Mouse (Mus musculus) kidney, postnatal 0 days (tissue): ENCODE measurements around the gene Cadm1. TPM values are rescaled to one million over a fixed set of nuclear protein-coding genes. Genes with fewer than 3 reads are reported as not detected.

Experiments used
- ATAC-seq: fragments of 200-750 bp; cut with Nextera tagmentation; replicated peaks from 2 replicates; pipeline ENCODE4 v1.8.0; 2017; ENCODE audit warnings: low read depth, moderate number of reproducible peaks, moderate TSS enrichment, moderate library complexity; ENCODE audit not compliant: low FRiP score
- DNase-seq: peaks from one replicate; pipeline ENCODE4 v3.0.0-alpha.2; 2016; ENCODE audit warnings: low spot score
- H3K27ac ChIP-seq: fragments of 300-500 bp; sonication (generic); 2 replicates; pipeline ENCODE4 v1.5.1; 2014; ENCODE audit warnings: mild to moderate bottlenecking
- H3K27me3 ChIP-seq: fragments of 300-500 bp; sonication (generic); 2 replicates; pipeline ENCODE4 v1.6.1; 2014; ENCODE audit warnings: low read length, mixed read lengths; ENCODE audit not compliant: insufficient read depth
- H3K36me3 ChIP-seq: fragments of 300-500 bp; sonication (generic); 2 replicates; pipeline ENCODE4 v1.6.1; 2014; ENCODE audit warnings: low read length, mixed read lengths; ENCODE audit not compliant: insufficient read depth
- H3K4me1 ChIP-seq: fragments of 300-500 bp; sonication (generic); replicated peaks from 2 replicates; pipeline ENCODE4 v1.6.1; 2014; ENCODE audit warnings: antibody characterized with exemption, low read length, mixed read lengths; ENCODE audit not compliant: insufficient read depth
- H3K4me2 ChIP-seq: fragments of 300-500 bp; sonication (generic); 2 replicates; pipeline ENCODE4 v1.6.1; 2014; ENCODE audit warnings: mild to moderate bottlenecking, low read length, moderate library complexity, mixed read lengths
- H3K4me3 ChIP-seq: fragments of 300-500 bp; sonication (generic); replicated peaks from 2 replicates; pipeline ENCODE4 v1.5.1; 2014; ENCODE audit warnings: low read depth, low read length
- H3K9ac ChIP-seq: fragments of 300-500 bp; sonication (generic); 2 replicates; pipeline ENCODE4 v1.6.1; 2014; ENCODE audit warnings: low read depth, low read length
- H3K9me3 ChIP-seq: fragments of 300-500 bp; sonication (generic); replicated peaks from 2 replicates; pipeline ENCODE4 v1.6.1; 2016; ENCODE audit warnings: low read length, inconsistent platforms, mixed read lengths
- CTCF ChIP-seq: IDR thresholded peaks from 2 replicates; pipeline ENCODE4 v1.5.1; 2016; ENCODE audit warnings: antibody characterized with exemption, low read depth, mild to moderate bottlenecking, moderate library complexity
- WGBS: fragments of 180-500 bp; shearing (Covaris S2); extraction: QIAGEN DNeasy Blood & Tissue Kit; methylation state at CpG from one replicate; pipeline ENCODE4 v1.1.7; 2014; 5-methylcytosine and 5-hydroxymethylcytosine counted together
- polyA plus RNA-seq: library from polyadenylated mRNA; unstranded; fragments of >200 nt; fragmentation: Nextera tagmentation; extraction: Ambion mirVana; gene quantifications from 2 replicates; pipeline ENCODE4 v1.2.1, GENCODE M21; 2015

Cadm1 gene
- polyA plus RNA-seq, 1 experiment from 2014 or later, result 44.5 TPM

GRCm38 (mm10) chr9:47545245-47545644, 15.3 kb downstream of the Cadm1 start:
- H3K27me3 ChIP-seq, result no peaks in the 10 kb centered on the region
- WGBS, result 21% methylated on average over 7 of the region's 7 CpGs
- peak overlapping the region; percentile 47; the same call in 1 of the 2 replicates for H3K4me2 ChIP-seq
- no peaks in the 10 kb centered on the region for H3K36me3 ChIP-seq
- H3K9me3 ChIP-seq, result no peaks in the 10 kb centered on the region
- no peak for ATAC-seq
- H3K9ac ChIP-seq, result no peak overlapping the region
- peak; percentile 42 for DNase-seq
- H3K4me1 ChIP-seq, result 0 out of 2 replicates have a peak, but pooled peaks cover 6% of the 10 kb centered on the region
- no peak overlapping the region for H3K27ac ChIP-seq
- no peak for TF ChIP-seq CTCF
- peak overlapping the region; percentile 20; the same call in 1 of the 2 replicates for H3K4me3 ChIP-seq

DNA sequence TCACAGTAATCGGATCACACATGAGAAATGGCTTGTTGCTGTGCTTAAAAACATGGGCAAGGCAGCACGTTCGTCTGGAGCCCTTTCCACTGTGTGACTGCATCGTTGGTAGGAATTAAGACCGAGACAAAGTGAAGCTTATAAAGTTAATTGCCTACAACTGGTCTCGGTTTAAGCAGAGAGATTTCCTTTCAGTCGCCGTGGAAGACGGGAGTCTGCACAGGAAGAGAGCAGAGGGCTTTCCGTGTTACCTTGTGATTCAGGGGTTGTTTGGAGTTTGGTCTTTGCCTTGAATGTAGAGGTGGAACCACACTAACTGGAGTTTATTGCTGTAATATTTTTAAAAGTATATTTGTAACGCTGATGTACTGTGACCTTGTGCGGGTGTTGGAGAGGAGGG, 15.7 kb downstream of the Cadm1 start:
- H3K4me3 ChIP-seq, result peak overlapping the region; percentile 20; the same call in 1 of the 2 replicates

DNA sequence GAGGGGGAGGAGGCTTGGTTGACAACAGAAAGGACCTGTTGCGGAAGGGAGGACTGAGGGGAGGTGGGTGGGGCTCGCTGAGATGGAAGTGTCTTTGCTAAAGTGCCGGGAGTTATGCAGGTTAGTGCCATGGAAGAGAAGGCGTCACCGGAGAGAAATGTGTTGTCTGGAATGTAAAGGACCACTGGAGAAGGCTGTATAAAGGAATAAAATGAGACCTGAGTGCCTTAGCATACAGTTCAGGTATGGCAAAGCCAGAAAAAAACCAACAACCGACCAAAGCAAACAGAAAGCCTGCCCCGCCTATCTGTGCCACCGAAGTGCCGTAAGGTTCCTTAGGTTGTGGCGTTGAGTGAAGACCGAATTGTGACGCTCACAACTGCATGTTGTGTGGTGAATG, 18.4 kb downstream of the Cadm1 start:
- Histone ChIP-seq H3K9ac (no peak overlapping the region), H3K4me2 (no peak overlapping the region), H3K27ac (no peak overlapping the region), H3K27me3 (no peaks in the 10 kb centered on the region), H3K36me3 (no peaks in the 10 kb centered on the region), H3K4me3 (no peak overlapping the region), H3K9me3 (no peaks in the 10 kb centered on the region), H3K4me1 (0 out of 2 replicates have a peak, but pooled peaks cover 6% of the 10 kb centered on the region)
- no peak for ATAC-seq
- no peak for DNase-seq
- TF ChIP-seq CTCF, result no peak
- 94% methylated on average over 12 of the region's 12 CpGs for WGBS

More for the DNA sequence above, 15.7 kb downstream of the Cadm1 start:
- Histone ChIP-seq H3K9ac (no peak overlapping the region), H3K9me3 (no peaks in the 10 kb centered on the region), H3K27me3 (no peaks in the 10 kb centered on the region), H3K36me3 (no peaks in the 10 kb centered on the region), H3K27ac (no peak overlapping the region), H3K4me1 (0 out of 2 replicates have a peak, but pooled peaks cover 6% of the 10 kb centered on the region), H3K4me2 (peak overlapping the region; percentile 47)
- 9% methylated on average over 12 of the region's 12 CpGs for WGBS
- peak; percentile 60 for DNase-seq
- no peak for TF ChIP-seq CTCF
- ATAC-seq, result no peak

DNA sequence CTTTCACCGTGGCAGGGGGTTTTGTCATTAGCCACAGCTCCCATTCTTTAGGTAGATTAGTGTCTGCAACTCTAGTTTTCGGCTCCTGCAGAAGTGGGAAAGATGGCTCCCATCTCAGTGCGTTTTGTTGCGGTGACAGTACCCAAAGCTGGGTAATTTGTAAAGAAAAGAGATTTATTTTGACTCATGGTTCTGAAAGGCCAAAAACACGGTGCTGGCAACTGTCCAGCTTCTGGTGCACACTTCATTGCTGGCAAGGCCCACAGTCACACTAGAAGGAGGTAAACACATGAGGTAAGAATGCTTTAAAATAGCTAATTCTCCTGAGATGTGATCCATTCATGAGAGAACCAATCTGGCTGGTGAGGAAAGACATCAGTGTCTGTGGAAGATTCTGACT, 18.9 kb downstream of the Cadm1 start:
- no peaks in the 10 kb centered on the region for H3K9me3 ChIP-seq
- DNase-seq, result no peak
- 88% methylated on average over 5 of the region's 5 CpGs for WGBS
- no peak for TF ChIP-seq CTCF
- H3K4me2 ChIP-seq, result no peak overlapping the region
- H3K36me3 ChIP-seq, result no peaks in the 10 kb centered on the region
- no peak for ATAC-seq
- H3K4me1 ChIP-seq, result 0 out of 2 replicates have a peak, but pooled peaks cover 6% of the 10 kb centered on the region
- H3K4me3 ChIP-seq, result no peak overlapping the region
- no peak overlapping the region for H3K27ac ChIP-seq
- H3K9ac ChIP-seq, result no peak overlapping the region
- H3K27me3 ChIP-seq, result no peaks in the 10 kb centered on the region

GRCm38 (mm10) chr9:47552960-47553575, 23.1 kb downstream of the Cadm1 start:
- H3K36me3 ChIP-seq, result no peaks in the 10 kb centered on the region
- no peaks in the 10 kb centered on the region for H3K9me3 ChIP-seq
- no peak overlapping the region for H3K9ac ChIP-seq
- H3K27me3 ChIP-seq, result no peaks in the 10 kb centered on the region
- no peak overlapping the region for H3K27ac ChIP-seq
- 88% methylated on average over 10 of the region's 10 CpGs for WGBS
- no peak overlapping the region for H3K4me2 ChIP-seq
- no peak overlapping the region for H3K4me3 ChIP-seq
- DNase-seq, result no peak
- no peak for TF ChIP-seq CTCF
- H3K4me1 ChIP-seq, result no peaks in the 10 kb centered on the region
- ATAC-seq, result no peak

- ATAC-seq (no peak), DNase-seq (no peak)
- Histone ChIP-seq H3K9me3 (no peaks in the 10 kb centered on the region), H3K4me1 (no peaks in the 10 kb centered on the region), H3K27ac (no peak overlapping the region), H3K4me3 (no peak overlapping the region), H3K4me2 (no peak overlapping the region), H3K27me3 (no peaks in the 10 kb centered on the region), H3K36me3 (no peaks in the 10 kb centered on the region), H3K9ac (no peak overlapping the region)
- WGBS, result 92% methylated on average over 3 of the region's 3 CpGs
- TF ChIP-seq CTCF, result no peak
Measured at GRCm38 (mm10) chr9:47560726-47561125, 30.8 kb downstream of the Cadm1 start.
